Mouse (Mus musculus): ENCODE measurements at regions not wholly inside any gene's neighbourhood (a gene's known extent, or its start where the extent isn't known, plus 50 kb on each side); places are given as distances from the start of the nearest gene placed in this dataset.
"Not testable (repeated sequence)": the region's sequence is repeated elsewhere in the genome, so short reads cannot be mapped to it uniquely, and the experiment has no call there.

GRCm38 (mm10) chr7:60492028-60492995 lies 352.3 kb upstream of the Snrpn start:
- not testable (repeated sequence) for H3K27me3 ChIP-seq (ENCODE audit: control insufficient read depth, insufficient read depth, low read depth, low read length); H3K4me1 ChIP-seq (replicated peaks; ENCODE audit: control insufficient read depth, insufficient read depth, low read length); H3K36me3 ChIP-seq (ENCODE audit: control insufficient read depth, insufficient read depth, low read length); H3K9ac ChIP-seq (ENCODE audit: low read length); H3K27ac ChIP-seq (ENCODE audit: low read length); H3K9me3 ChIP-seq (ENCODE audit: control insufficient read depth, low read length)
- WGBS: 8% methylated on average over 39 of the region's 39 CpGs
- Histone ChIP-seq H3K4me2 (ENCODE audit: low read depth, low read length) (peak overlapping the region; percentile 51), H3K4me3 (ENCODE audit: low read length) (peak overlapping the region; percentile 37)
- peak; percentile 74 for ATAC-seq (ENCODE audit: low read depth)

- not testable (repeated sequence) for H3K36me3 ChIP-seq (ENCODE audit: control insufficient read depth, insufficient read depth, low read length); ATAC-seq (ENCODE audit: low read depth); H3K27me3 ChIP-seq (ENCODE audit: control insufficient read depth, insufficient read depth, low read depth, low read length); H3K9me3 ChIP-seq (ENCODE audit: control insufficient read depth, low read length); H3K27ac ChIP-seq (ENCODE audit: low read length); H3K4me2 ChIP-seq (ENCODE audit: low read depth, low read length); H3K9ac ChIP-seq (ENCODE audit: low read length); H3K4me1 ChIP-seq (replicated peaks; ENCODE audit: control insufficient read depth, insufficient read depth, low read length); H3K4me3 ChIP-seq (ENCODE audit: low read length)
- WGBS: 11% methylated on average over 4 of the region's 4 CpGs
Observed at GRCm38 (mm10) chr7:60487839-60488454, 347.9 kb upstream of the Snrpn start.

GRCm38 (mm10) chr7:60450074-60450603 lies 310.1 kb upstream of the Snrpn start:
- not testable (repeated sequence) for H3K4me1 ChIP-seq (replicated peaks; ENCODE audit: control insufficient read depth, insufficient read depth, low read length); H3K36me3 ChIP-seq (ENCODE audit: control insufficient read depth, insufficient read depth, low read length); ATAC-seq (ENCODE audit: low read depth); H3K27me3 ChIP-seq (ENCODE audit: control insufficient read depth, insufficient read depth, low read depth, low read length); H3K9me3 ChIP-seq (ENCODE audit: control insufficient read depth, low read length); H3K4me3 ChIP-seq (ENCODE audit: low read length); H3K4me2 ChIP-seq (ENCODE audit: low read depth, low read length); H3K27ac ChIP-seq (ENCODE audit: low read length); H3K9ac ChIP-seq (ENCODE audit: low read length)
- WGBS: 45% methylated on average over 3 of the region's 3 CpGs

GRCm38 (mm10) chr7:60449239-60450073 lies 309.4 kb upstream of the Snrpn start:
- H3K4me1 ChIP-seq (replicated peaks; ENCODE audit: control insufficient read depth, insufficient read depth, low read length); H3K4me3 ChIP-seq (ENCODE audit: low read length); ATAC-seq (ENCODE audit: low read depth); H3K9ac ChIP-seq (ENCODE audit: low read length); H3K36me3 ChIP-seq (ENCODE audit: control insufficient read depth, insufficient read depth, low read length); H3K4me2 ChIP-seq (ENCODE audit: low read depth, low read length); H3K27me3 ChIP-seq (ENCODE audit: control insufficient read depth, insufficient read depth, low read depth, low read length); H3K27ac ChIP-seq (ENCODE audit: low read length); H3K9me3 ChIP-seq (ENCODE audit: control insufficient read depth, low read length): not testable (repeated sequence)
- 41% methylated on average over 2 of the region's 2 CpGs for WGBS

- no peak overlapping the region for H3K27ac ChIP-seq (ENCODE audit: low read length)
- no peaks in the 10 kb centered on the region for H3K9me3 ChIP-seq (ENCODE audit: control insufficient read depth, low read length)
- no peaks in the 10 kb centered on the region for H3K36me3 ChIP-seq (ENCODE audit: control insufficient read depth, insufficient read depth, low read length)
- WGBS: 57% methylated on average over 3 of the region's 3 CpGs
- no peak overlapping the region for H3K4me3 ChIP-seq (ENCODE audit: low read length)
- no peaks in the 10 kb centered on the region for H3K4me1 ChIP-seq (replicated peaks; ENCODE audit: control insufficient read depth, insufficient read depth, low read length)
- no peak overlapping the region for H3K4me2 ChIP-seq (ENCODE audit: low read depth, low read length)
- no peak overlapping the region for H3K9ac ChIP-seq (ENCODE audit: low read length)
- no peak for ATAC-seq (ENCODE audit: low read depth)
- no peaks in the 10 kb centered on the region for H3K27me3 ChIP-seq (ENCODE audit: control insufficient read depth, insufficient read depth, low read depth, low read length)
Observed at GRCm38 (mm10) chr7:60438781-60439180, 298.8 kb upstream of the Snrpn start.

GRCm38 (mm10) chr7:60391011-60391863 lies 251.2 kb upstream of the Snrpn start:
- WGBS: 14% methylated on average over 33 of the region's 33 CpGs
- H3K9me3 ChIP-seq (ENCODE audit: control insufficient read depth, low read length); H3K9ac ChIP-seq (ENCODE audit: low read length); H3K4me1 ChIP-seq (replicated peaks; ENCODE audit: control insufficient read depth, insufficient read depth, low read length); H3K36me3 ChIP-seq (ENCODE audit: control insufficient read depth, insufficient read depth, low read length); H3K27ac ChIP-seq (ENCODE audit: low read length); H3K27me3 ChIP-seq (ENCODE audit: control insufficient read depth, insufficient read depth, low read depth, low read length): not testable (repeated sequence)
- Histone ChIP-seq H3K4me3 (ENCODE audit: low read length) (peak overlapping the region; percentile 46), H3K4me2 (ENCODE audit: low read depth, low read length) (peak overlapping the region; percentile 51)
- ATAC-seq (ENCODE audit: low read depth): peak; percentile 89

GRCm38 (mm10) chr7:60386957-60387356 lies 246.9 kb upstream of the Snrpn start:
- WGBS: 5% methylated on average over 5 of the region's 5 CpGs
- not testable (repeated sequence) for H3K4me2 ChIP-seq (ENCODE audit: low read depth, low read length); H3K4me1 ChIP-seq (replicated peaks; ENCODE audit: control insufficient read depth, insufficient read depth, low read length); H3K36me3 ChIP-seq (ENCODE audit: control insufficient read depth, insufficient read depth, low read length); H3K27ac ChIP-seq (ENCODE audit: low read length); H3K4me3 ChIP-seq (ENCODE audit: low read length); ATAC-seq (ENCODE audit: low read depth); H3K9me3 ChIP-seq (ENCODE audit: control insufficient read depth, low read length); H3K27me3 ChIP-seq (ENCODE audit: control insufficient read depth, insufficient read depth, low read depth, low read length); H3K9ac ChIP-seq (ENCODE audit: low read length)

GRCm38 (mm10) chr7:60374001-60374400 lies 234.0 kb upstream of the Snrpn start:
- H3K27me3 ChIP-seq (ENCODE audit: control insufficient read depth, insufficient read depth, low read depth, low read length); H3K9ac ChIP-seq (ENCODE audit: low read length); H3K4me1 ChIP-seq (replicated peaks; ENCODE audit: control insufficient read depth, insufficient read depth, low read length); H3K9me3 ChIP-seq (ENCODE audit: control insufficient read depth, low read length); H3K27ac ChIP-seq (ENCODE audit: low read length); H3K4me3 ChIP-seq (ENCODE audit: low read length); H3K4me2 ChIP-seq (ENCODE audit: low read depth, low read length); ATAC-seq (ENCODE audit: low read depth); H3K36me3 ChIP-seq (ENCODE audit: control insufficient read depth, insufficient read depth, low read length): not testable (repeated sequence)
- 14% methylated on average over 3 of the region's 3 CpGs for WGBS

All from lung, embryonic 16.5 days (tissue).